Mouse (Mus musculus) embryo, embryonic 11.5 days (tissue): ENCODE results near the gene Pex14.

Source experiments
- DNase-seq: peaks from one replicate; pipeline ENCODE4 v3.0.0-alpha.2; 2012; ENCODE audit warnings: low read depth, low spot score

Pex14 gene

GRCm38 (mm10) chr4:149057470-149057869 is 42.2 kb downstream of the Pex14 start:
- no peak for DNase-seq

DNA sequence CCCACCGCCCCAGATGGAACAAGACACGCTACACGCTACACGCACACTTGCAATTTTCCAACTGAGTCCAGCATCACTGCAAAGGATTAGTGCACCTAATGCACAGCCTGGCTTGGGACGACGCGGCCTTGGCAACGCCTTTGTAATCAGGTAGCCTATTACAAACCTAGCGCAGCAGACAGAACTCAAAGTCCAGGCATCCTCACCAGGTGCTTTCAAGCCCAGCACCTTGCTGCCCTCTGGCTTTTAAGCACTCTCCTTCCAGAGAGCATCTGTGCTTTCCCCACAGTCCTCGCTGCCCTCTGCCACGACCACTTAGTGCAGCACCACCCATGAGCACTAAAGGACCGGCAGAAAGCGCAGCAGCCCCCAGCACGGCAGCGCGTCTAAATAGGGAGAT is 42.7 kb downstream of the Pex14 start:
- no peak for DNase-seq

GRCm38 (mm10) chr4:149055847-149056246 is 43.8 kb downstream of the Pex14 start:
- DNase-seq = no peak

- no peak for DNase-seq
Measured at GRCm38 (mm10) chr4:149049351-149050159, 50.1 kb downstream of the Pex14 start.

GRCm38 (mm10) chr4:149048625-149049228 is 50.9 kb downstream of the Pex14 start:
- DNase-seq = no peak

DNA sequence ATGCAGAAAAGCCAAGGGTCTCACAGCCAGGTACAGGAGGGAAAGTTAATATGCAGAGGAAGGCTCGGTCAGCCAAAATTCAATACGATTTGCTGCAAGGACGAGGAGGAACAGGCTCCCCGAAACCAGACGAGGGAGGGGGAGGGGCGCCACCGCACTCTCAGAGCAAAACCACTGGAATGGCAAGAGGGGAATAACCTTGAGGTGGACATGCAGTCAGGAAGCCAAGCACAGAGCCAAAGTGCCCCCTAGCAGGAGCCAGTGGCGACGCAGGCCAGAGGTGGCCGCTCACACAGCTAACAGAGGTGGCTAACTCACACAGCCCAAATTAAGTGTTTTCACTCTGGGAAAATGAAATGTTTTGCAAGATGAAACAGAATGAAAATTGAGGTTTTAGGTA is 52.3 kb downstream of the Pex14 start:
- no peak for DNase-seq

DNA sequence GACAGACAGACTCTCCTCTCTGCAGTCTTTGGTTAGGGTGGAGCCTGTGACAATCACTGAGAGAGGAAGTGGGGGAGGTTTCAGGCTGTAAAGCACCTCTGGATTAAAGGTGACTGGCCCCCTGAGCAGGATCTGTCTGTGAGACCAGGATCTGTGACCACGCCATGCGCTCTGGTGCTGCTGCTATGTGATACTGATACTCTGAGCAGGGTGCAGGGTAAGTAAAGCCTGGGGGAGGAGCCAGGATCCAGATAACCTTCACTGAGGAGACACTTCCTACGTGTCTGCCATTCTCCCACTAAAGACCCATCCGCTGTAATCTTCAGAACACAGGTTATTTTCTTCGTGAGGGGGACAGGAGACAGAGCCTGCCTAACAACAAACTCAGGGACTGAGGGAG is 53.8 kb downstream of the Pex14 start:
- DNase-seq = no peak

DNA sequence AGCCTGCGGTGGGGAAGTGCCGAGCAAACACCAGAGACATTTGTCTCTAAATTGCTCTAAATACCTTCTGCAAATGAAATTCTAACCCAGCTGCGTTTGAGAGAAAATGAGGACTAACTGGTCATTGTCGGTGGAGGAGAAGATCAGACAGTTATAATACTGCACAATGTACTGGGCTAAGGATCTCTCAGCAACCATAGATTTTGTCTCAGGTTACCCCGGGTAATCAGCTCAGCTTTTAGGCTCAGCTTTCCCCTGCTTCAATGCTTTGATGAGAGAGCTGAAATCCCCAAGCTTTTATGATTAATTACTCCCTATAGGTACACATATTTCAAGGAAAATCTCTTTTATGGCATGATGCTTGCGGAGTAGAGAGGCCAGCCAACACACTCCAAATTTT is 59.4 kb downstream of the Pex14 start:
- DNase-seq = no peak

GRCm38 (mm10) chr4:149037706-149038105 is 62.0 kb downstream of the Pex14 start:
- no peak for DNase-seq

DNA sequence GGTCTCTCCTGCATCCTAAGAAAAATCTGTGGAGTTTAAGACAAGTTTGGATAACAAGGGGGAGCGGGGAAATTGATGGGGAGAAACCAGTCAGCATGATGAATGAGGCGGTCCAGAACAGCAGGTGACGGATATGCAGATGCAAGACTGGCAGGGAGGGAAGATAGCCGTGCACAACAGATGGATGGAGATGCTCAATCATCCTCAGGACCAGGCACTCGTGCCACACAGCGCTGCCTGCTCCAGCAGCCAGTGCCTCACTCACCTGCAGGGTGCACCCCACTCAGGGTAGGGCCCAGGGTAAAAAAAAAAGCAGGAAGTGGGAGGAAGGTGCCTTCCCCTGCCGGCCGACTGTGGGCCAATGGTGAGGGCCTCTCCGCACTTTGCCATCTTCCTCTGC is 63.1 kb downstream of the Pex14 start:
- DNase-seq = no peak

DNA sequence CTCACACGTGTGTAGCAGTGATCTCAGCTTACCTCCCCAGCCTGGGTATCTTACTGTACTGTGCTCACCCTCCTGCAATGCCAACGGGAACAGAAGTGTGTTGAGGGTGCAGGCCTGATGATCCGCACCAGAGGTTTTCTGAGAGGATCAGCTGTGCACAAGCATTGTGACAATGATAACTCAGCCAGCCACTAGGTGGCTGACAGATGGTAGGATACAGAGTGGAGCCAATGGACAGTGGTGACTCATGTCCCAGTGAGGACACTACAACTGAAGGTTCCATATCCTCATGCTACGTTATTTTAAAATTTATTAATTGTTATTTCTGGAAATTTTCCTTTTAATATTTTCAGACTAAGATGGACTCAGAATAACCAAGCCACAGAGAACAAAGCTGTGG is 68.2 kb downstream of the Pex14 start:
- no peak for DNase-seq

GRCm38 (mm10) chr4:149027571-149027970 is 72.1 kb downstream of the Pex14 start:
- DNase-seq = no peak

- no peak for DNase-seq
Measured at GRCm38 (mm10) chr4:149025242-149025641, 74.4 kb downstream of the Pex14 start.

- no peak for DNase-seq
Measured at GRCm38 (mm10) chr4:149021021-149021420, 78.7 kb downstream of the Pex14 start.

DNA sequence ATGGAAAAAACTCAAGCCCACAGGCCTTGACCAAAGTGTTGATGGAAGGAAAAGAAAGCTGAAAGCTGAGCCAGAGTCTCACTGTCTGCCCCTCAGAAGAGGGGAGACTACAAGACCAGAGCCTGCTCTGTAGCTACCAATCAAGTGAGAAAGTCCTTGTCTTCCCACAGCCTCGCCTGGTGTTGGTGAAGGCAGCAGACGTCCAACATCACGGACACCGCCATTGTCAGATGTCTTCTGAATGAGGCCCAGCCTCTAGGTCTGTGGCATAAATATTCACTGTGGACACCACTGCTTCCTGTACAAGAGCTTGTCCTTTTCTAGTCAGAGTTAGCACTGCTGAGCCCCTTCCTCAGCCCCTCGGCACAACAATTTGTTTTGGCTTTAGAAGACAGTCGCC is 80.2 kb downstream of the Pex14 start:
- DNase-seq = no peak

- DNase-seq = no peak
Measured at GRCm38 (mm10) chr4:149006756-149007155, 92.9 kb downstream of the Pex14 start.

DNA sequence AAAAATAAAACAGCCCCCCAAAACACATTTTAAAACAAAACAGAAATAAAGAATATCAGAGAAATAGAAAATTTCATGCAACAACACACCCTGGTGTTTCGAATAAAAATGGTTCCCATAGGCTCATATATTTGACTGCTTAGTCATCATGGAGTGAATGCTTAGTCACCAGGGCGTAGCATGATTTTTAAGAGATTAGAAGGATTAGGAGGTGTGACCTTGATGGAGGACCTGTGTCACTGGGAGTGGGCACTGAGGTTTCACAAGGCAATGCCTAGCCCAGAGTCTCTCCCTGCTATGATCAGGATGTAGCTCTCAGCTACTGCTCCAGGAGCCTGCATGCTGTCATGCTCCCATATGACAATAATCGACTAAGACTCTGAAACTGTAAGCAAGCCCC is 93.6 kb downstream of the Pex14 start:
- DNase-seq = no peak

GRCm38 (mm10) chr4:149002441-149003093 is 97.1 kb downstream of the Pex14 start:
- DNase-seq = no peak

GRCm38 (mm10) chr4:149001515-149001914 is 98.2 kb downstream of the Pex14 start:
- DNase-seq = no peak

- no peak for DNase-seq
Measured at GRCm38 (mm10) chr4:149000746-149001145, 98.9 kb downstream of the Pex14 start.

GRCm38 (mm10) chr4:148993948-148994347 is 105.7 kb downstream of the Pex14 start:
- no peak for DNase-seq

GRCm38 (mm10) chr4:148990038-148990437 is 109.6 kb downstream of the Pex14 start:
- no peak for DNase-seq
